Mouse (Mus musculus) lung, postnatal 0 days (tissue): ENCODE results near the gene Cept1. TPM values are rescaled to one million over a fixed set of nuclear protein-coding genes. Genes with fewer than 3 reads are reported as not detected.
"Not testable (repeated sequence)": the region's sequence is repeated elsewhere in the genome, so short reads cannot be mapped to it uniquely, and the experiment has no call there.

Source experiments
- ATAC-seq: fragments of 200-750 bp; cut with Nextera tagmentation; 2 replicates; pipeline ENCODE4 v1.8.0; 2017; ENCODE audit warnings: moderate library complexity
- DNase-seq: peaks from one replicate; pipeline ENCODE4 v3.0.0-alpha.2; 2016; ENCODE audit warnings: low spot score
- H3K27ac ChIP-seq: fragments of 300-500 bp; sonication (generic); 2 replicates; pipeline ENCODE4 v1.5.1; 2014; ENCODE audit warnings: antibody characterized with exemption, mild to moderate bottlenecking, low read length, mixed read lengths
- H3K27me3 ChIP-seq: fragments of 300-500 bp; sonication (generic); replicated peaks from 2 replicates; pipeline ENCODE4 v1.6.1; 2014; ENCODE audit warnings: low read length, mixed read lengths; ENCODE audit not compliant: insufficient read depth
- H3K36me3 ChIP-seq: fragments of 300-500 bp; sonication (generic); 2 replicates; pipeline ENCODE4 v1.6.1; 2014; ENCODE audit warnings: low read length, mixed read lengths; ENCODE audit not compliant: insufficient read depth
- H3K4me1 ChIP-seq: fragments of 300-500 bp; sonication (generic); 2 replicates; pipeline ENCODE4 v1.6.1; 2014; ENCODE audit warnings: antibody characterized with exemption, low read depth, low read length, mixed read lengths; ENCODE audit not compliant: insufficient read depth
- H3K4me2 ChIP-seq: fragments of 300-500 bp; sonication (generic); replicated peaks from 2 replicates; pipeline ENCODE4 v1.6.1; 2014; ENCODE audit warnings: low read depth, mild to moderate bottlenecking, low read length, moderate library complexity, mixed read lengths
- H3K4me3 ChIP-seq: fragments of 300-500 bp; sonication (generic); 2 replicates; pipeline ENCODE4 v1.5.1; 2014; ENCODE audit warnings: low read depth, low read length
- H3K9ac ChIP-seq: fragments of 300-500 bp; sonication (generic); replicated peaks from 2 replicates; pipeline ENCODE4 v1.6.1; 2014; ENCODE audit warnings: low read depth, mild to moderate bottlenecking
- H3K9me3 ChIP-seq: fragments of 300-500 bp; sonication (generic); 2 replicates; pipeline ENCODE4 v1.6.1; 2016; ENCODE audit warnings: low read length, mixed read lengths
- CTCF ChIP-seq: IDR thresholded peaks from 2 replicates; pipeline ENCODE4 v1.5.1; 2016; ENCODE audit warnings: antibody characterized with exemption, mild to moderate bottlenecking
- EP300 ChIP-seq: IDR thresholded peaks from 2 replicates; pipeline ENCODE4 v1.6.1; 2016; ENCODE audit warnings: antibody characterized with exemption, mild to moderate bottlenecking, control low read depth
- WGBS: fragments of 180-500 bp; shearing (Covaris S2); extraction: QIAGEN DNeasy Blood & Tissue Kit; methylation state at CpG from one replicate; pipeline ENCODE4 v1.1.7; 2014; 5-methylcytosine and 5-hydroxymethylcytosine counted together
- polyA plus RNA-seq: library from polyadenylated mRNA; unstranded; fragments of >200 nt; fragmentation: Nextera tagmentation; extraction: Ambion mirVana; gene quantifications from 2 replicates; pipeline ENCODE4 v1.2.1, GENCODE M21; 2015

Cept1 gene
- polyA plus RNA-seq = 74.1 and 80.4 TPM in 2 replicates

DNA sequence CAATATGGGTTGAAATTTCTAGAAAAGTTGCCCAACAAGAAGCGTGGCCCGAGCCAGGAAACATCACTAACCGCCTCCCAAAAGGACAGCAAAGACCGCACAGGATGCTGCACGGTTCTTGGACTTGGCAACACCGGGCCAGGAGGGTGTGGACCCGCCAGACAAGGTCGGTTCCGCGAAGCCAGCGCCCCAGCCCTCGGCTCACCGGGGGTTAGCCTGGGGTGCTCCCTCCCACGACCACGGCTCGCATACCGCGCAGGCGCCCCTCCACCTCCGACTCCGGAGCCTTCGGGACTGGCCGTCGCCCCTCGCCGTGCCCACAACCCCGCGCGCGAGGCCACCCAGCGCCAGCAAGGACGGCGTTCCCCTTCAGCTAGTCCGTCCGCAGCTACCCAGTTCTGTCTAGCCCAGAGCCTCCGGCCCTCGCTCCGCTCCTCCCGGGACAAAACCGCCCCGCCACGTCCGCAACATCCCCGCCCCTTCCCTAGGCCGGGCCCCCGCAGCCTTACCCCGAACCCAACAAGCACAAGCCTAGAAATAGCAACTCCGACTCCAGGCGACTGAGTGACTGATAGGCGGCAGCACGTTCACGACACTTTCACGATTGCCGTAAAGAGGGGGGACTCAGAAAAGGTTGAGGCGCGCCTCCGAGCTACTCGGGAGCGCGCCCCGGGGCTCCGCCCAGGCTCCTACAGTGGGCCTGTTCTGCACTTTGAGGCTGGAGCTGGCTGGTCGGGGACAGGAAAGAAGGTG, at the start of gene Cept1, which contains the start of gene Dram2:
Cept1 (minus strand) TSS at position 632 of the 753 bp plus-strand sequence.
Dram2 (plus strand) TSS at position 628 of the 753 bp plus-strand sequence.
- peak within 1 kb of the TSS; percentile 92 for H3K4me3 ChIP-seq
- ATAC-seq (peak; percentile 95), DNase-seq (peak; percentile 99)
- no peaks in the 10 kb centered on the region for H3K36me3 ChIP-seq
- peak within 1 kb of the TSS; percentile 99 for H3K27ac ChIP-seq
- TF ChIP-seq CTCF (peak; percentile 30), EP300 (no peak)
- H3K9me3 ChIP-seq = no peaks in the 10 kb centered on the region
- peak within 1 kb of the TSS; percentile 69 for H3K4me2 ChIP-seq
- H3K27me3 ChIP-seq = no peaks in the 10 kb centered on the region
- peaks cover 11% of the 10 kb centered on the region; the same call in 1 of the 2 replicates for H3K4me1 ChIP-seq
- H3K9ac ChIP-seq = peak within 1 kb of the TSS; percentile 94
- WGBS = under 1% methylated on average over 58 of the region's 63 CpGs

DNA sequence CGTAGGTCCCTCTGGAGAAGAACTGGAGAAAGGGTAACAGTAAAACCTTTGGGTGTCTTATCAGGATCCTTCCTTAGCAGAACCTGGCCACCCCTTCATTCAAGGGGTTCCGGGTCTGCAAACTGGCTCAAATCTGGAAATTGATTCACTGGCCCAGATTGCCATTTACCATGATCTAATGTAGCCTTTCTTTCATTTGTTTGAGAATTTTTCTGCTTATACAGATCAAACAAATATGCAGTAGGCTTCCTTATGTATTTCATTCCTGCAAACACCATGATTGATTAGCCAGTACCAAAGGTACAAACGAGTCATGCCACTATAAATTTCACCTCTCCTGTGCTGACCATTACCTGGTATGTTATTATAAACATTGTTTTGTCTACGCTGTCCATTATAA, 46.0 kb upstream of the Cept1 start:
- not testable (repeated sequence) for H3K36me3 ChIP-seq, H3K4me2 ChIP-seq, H3K4me1 ChIP-seq, H3K27ac ChIP-seq, H3K9ac ChIP-seq, ATAC-seq, DNase-seq, H3K4me3 ChIP-seq, H3K27me3 ChIP-seq, H3K9me3 ChIP-seq
- 77% methylated on average over 4 of the region's 4 CpGs for WGBS

DNA sequence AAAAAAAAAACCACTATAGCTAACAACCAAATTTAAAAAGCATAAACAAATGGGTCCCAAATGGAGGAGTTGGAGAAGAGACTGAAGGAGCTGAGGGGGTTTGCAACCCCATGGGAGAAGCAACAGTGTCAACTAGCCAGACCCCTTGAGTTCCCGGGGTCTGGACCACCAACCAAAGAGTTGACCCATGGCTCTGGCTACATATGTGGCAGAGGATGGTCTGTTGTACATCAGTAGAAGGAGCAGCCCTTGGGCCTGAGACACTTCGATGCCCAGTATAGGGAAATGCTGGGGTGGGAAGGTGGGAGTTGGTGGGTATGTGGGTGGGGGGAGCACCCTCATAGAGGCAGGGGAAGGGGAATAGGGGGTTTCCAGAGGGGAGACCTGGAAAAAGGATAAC, 31.7 kb upstream of the Cept1 start:
- TF ChIP-seq EP300 (no peak), CTCF (no peak)
- 93% methylated on average over 2 of the region's 2 CpGs for WGBS

DNA sequence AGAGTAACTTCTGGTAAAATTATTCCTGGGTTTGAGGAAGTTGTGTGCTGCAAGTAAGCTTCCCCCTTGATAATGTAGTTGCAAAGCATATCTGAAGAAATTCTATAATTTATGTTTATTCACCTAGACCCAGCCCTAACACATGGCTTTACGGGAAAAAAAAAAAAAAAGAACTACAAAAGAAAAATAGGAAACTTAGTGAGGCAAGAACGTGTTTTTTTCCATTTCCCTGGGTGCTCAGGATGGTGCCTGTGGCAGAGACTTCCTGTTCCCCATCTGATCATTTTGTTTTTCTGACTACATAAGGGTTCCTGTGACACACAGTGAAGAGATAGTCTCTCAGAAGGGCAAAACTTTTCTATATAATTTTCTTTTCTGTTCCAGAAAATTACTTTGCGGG, 25.6 kb upstream of the Cept1 start:
- DNase-seq (no peak), ATAC-seq (no peak)
- Histone ChIP-seq H3K9me3 (no peaks in the 10 kb centered on the region), H3K4me2 (no peak overlapping the region), H3K27me3 (no peaks in the 10 kb centered on the region), H3K27ac (no peak overlapping the region), H3K36me3 (peaks cover 11% of the 10 kb centered on the region; the same call in 1 of the 2 replicates), H3K4me1 (no peaks in the 10 kb centered on the region), H3K9ac (no peak overlapping the region), H3K4me3 (no peak overlapping the region)
- WGBS = 86% methylated on average over 3 of the region's 3 CpGs
- TF ChIP-seq EP300 (no peak), CTCF (no peak)

More for the DNA sequence above, 31.7 kb upstream of the Cept1 start:
- H3K4me3 ChIP-seq = no peak overlapping the region
- no peak for ATAC-seq
- no peak for DNase-seq
- no peak overlapping the region for H3K9ac ChIP-seq
- no peak overlapping the region for H3K4me2 ChIP-seq
- no peaks in the 10 kb centered on the region for H3K36me3 ChIP-seq
- no peak overlapping the region for H3K27ac ChIP-seq
- H3K4me1 ChIP-seq = no peaks in the 10 kb centered on the region
- no peaks in the 10 kb centered on the region for H3K9me3 ChIP-seq
- H3K27me3 ChIP-seq = no peaks in the 10 kb centered on the region

DNA sequence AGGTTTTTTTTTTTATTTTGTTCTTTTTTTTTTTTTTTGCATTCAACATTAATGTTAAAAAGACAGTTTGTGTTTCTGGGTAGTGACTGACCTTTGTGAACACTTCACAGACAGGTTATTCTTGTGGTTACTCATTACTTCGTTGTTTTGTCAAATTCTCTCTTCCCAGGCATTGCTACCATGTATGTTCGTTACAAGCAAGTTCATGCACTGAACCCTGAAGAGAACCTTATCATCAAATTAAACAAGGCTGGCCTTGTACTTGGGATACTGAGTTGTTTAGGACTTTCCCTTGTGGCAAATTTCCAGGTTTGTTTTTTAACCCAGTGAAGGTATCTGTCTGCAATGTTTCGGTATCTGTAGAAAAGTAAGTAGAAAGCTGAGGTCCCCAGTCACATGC, 18.3 kb upstream of the Cept1 start:
- WGBS = 90% methylated on average over 3 of the region's 3 CpGs
- H3K36me3 ChIP-seq = peaks cover 11% of the 10 kb centered on the region; the same call in 1 of the 2 replicates

DNA sequence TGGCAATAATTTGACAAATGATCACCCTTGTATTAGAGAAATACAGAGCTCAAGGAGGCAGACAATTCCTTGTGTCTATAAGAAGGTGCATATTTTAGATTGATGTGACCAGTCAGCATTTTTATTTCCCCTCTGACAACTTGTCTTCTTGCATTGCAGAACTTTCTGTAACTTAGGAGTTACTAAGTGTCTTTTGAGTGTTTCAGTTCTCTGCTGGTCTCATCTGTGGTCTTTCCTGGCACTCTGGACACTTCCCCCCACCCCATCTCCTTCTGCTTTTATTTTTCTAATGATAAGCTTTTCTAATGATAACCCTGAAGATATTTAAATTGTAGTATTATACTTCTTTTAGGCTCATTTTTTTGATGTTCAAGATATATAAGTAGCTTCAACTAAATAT, 10.7 kb upstream of the Cept1 start:
- ATAC-seq (no peak), DNase-seq (no peak)
- Histone ChIP-seq H3K4me1 (no peaks in the 10 kb centered on the region; the same call in 1 of the 2 replicates), H3K9ac (no peak overlapping the region), H3K27me3 (no peaks in the 10 kb centered on the region), H3K36me3 (peaks cover 18% of the 10 kb centered on the region), H3K4me2 (no peak overlapping the region), H3K4me3 (no peak overlapping the region), H3K27ac (no peak overlapping the region), H3K9me3 (no peaks in the 10 kb centered on the region)
- TF ChIP-seq CTCF = no peak

More for the DNA sequence above, 18.3 kb upstream of the Cept1 start:
- DNase-seq = no peak
- TF ChIP-seq CTCF (no peak), EP300 (no peak)
- no peaks in the 10 kb centered on the region for H3K9me3 ChIP-seq
- no peak for ATAC-seq
- no peaks in the 10 kb centered on the region for H3K27me3 ChIP-seq
- H3K4me1 ChIP-seq = no peaks in the 10 kb centered on the region
- no peak overlapping the region for H3K9ac ChIP-seq
- no peak overlapping the region for H3K27ac ChIP-seq
- no peak overlapping the region for H3K4me2 ChIP-seq
- H3K4me3 ChIP-seq = no peak overlapping the region
